Mouse (Mus musculus) forebrain, embryonic 16.5 days (tissue): ENCODE results near the gene Atmin. TPM values are rescaled to one million over a fixed set of nuclear protein-coding genes. Genes with fewer than 3 reads are reported as not detected.

Experiments used
- ATAC-seq: fragments of 200-750 bp; cut with Nextera tagmentation; 2 replicates; pipeline ENCODE4 v1.8.0; 2017; ENCODE audit warnings: mild to moderate bottlenecking, moderate library complexity
- H3K27ac ChIP-seq: fragments of 300-500 bp; sonication (generic); 2 replicates; pipeline ENCODE4 v1.5.1; 2014; ENCODE audit warnings: low read length, control low read depth
- H3K27me3 ChIP-seq: fragments of 300-500 bp; sonication (generic); replicated peaks from 2 replicates; pipeline ENCODE4 v1.6.1; 2014; ENCODE audit warnings: low read length; ENCODE audit not compliant: control insufficient read depth, insufficient read depth
- H3K36me3 ChIP-seq: fragments of 300-500 bp; sonication (generic); 2 replicates; pipeline ENCODE4 v1.6.1; 2014; ENCODE audit not compliant: control insufficient read depth, insufficient read depth
- H3K4me1 ChIP-seq: fragments of 300-500 bp; sonication (generic); replicated peaks from 2 replicates; pipeline ENCODE4 v1.6.1; 2014; ENCODE audit warnings: low read length; ENCODE audit not compliant: control insufficient read depth, insufficient read depth
- H3K4me2 ChIP-seq: fragments of 300-500 bp; sonication (generic); 2 replicates; pipeline ENCODE4 v1.6.1; 2014; ENCODE audit warnings: mild to moderate bottlenecking, low read length, control low read depth
- H3K4me3 ChIP-seq: fragments of 300-500 bp; sonication (generic); replicated peaks from 2 replicates; pipeline ENCODE4 v1.5.1; 2014; ENCODE audit warnings: mild to moderate bottlenecking, low read length, control low read depth
- H3K9ac ChIP-seq: fragments of 300-500 bp; sonication (generic); replicated peaks from 2 replicates; pipeline ENCODE4 v1.6.1; 2014; ENCODE audit warnings: low read depth, low read length, control low read depth
- H3K9me3 ChIP-seq: fragments of 300-500 bp; sonication (generic); 2 replicates; pipeline ENCODE4 v1.6.1; 2016; ENCODE audit warnings: low read length; ENCODE audit not compliant: control insufficient read depth
- WGBS: fragments of 180-500 bp; shearing (Covaris S2); extraction: QIAGEN DNeasy Blood & Tissue Kit; methylation state at CpG from one replicate; pipeline ENCODE4 v1.1.7; 2014; 5-methylcytosine and 5-hydroxymethylcytosine counted together
- polyA plus RNA-seq: library from polyadenylated mRNA; unstranded; fragments of >200 nt; fragmentation: Nextera tagmentation; extraction: Ambion mirVana; gene quantifications from 2 replicates; pipeline ENCODE4 v1.2.1, GENCODE M21; 2015

The Atmin gene
- polyA plus RNA-seq, 1 experiment from 2014 or later = 19.1 TPM

DNA sequence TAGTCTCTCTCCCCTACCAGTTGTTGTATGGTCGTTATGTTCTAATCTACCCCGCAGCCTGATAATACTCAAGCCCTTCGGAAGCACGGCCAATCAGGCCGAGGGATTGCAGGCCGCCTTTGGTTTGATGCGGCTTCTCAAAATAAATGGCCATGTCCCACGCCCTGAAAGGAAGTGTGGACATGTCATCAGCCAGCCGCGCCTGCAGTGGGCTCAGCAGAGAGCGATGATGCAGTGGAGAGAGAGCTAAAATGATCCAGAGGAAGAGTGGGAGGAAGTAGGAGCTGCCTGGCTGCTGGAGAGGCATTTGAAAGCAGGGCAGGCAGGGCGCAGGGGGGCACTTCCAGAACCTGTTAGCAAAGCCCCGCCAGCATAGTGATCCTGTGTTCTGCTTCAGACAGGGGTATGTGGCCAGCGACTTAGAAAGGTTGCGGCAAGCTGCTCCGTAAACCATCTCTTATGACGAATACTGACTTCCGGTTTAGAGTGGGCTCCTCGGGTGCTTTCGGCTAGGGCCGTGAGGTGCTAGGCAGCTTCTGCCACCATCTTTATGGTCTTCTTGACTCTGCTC, 3.2 kb downstream of the Atmin start:
- Histone ChIP-seq H3K4me2 (no peak overlapping the region), H3K9ac (no peak overlapping the region), H3K27me3 (no peaks in the 10 kb centered on the region), H3K4me3 (no peak overlapping the region), H3K9me3 (no peaks in the 10 kb centered on the region), H3K27ac (no peak overlapping the region), H3K36me3 (no peaks in the 10 kb centered on the region), H3K4me1 (peaks cover 13% of the 10 kb centered on the region)
- no peak for ATAC-seq
- 82% methylated on average over 21 of the region's 21 CpGs for WGBS

- 95% methylated on average over 6 of the region's 6 CpGs for WGBS
- Histone ChIP-seq H3K9me3 (no peaks in the 10 kb centered on the region), H3K4me3 (no peak overlapping the region), H3K4me2 (no peak overlapping the region), H3K9ac (no peak overlapping the region), H3K4me1 (peaks cover 13% of the 10 kb centered on the region), H3K27me3 (no peaks in the 10 kb centered on the region), H3K27ac (no peak overlapping the region), H3K36me3 (no peaks in the 10 kb centered on the region)
- no peak for ATAC-seq
Measured at GRCm38 (mm10) chr8:116946851-116947250, 3.7 kb downstream of the Atmin start.

DNA sequence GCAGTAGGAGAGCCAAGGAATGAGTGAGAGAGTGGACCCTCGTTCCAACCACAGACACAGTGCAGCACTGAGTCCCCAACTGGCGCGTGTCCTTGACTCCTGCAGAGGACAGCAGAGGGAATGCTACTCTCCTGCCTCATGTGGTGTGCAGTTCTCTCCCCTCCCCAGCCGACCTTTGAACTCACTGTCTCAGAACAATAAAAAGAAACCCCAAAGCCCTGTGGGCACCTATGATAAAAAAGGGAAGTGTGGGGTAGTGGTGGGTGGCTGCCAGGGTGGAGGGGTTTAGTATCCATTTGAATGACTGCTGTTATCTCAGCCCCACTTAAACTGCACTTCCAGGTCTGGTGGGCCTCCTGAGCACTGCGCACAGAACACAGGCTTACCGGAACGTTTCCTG, 4.4 kb downstream of the Atmin start:
- Histone ChIP-seq H3K4me2 (no peak overlapping the region), H3K9me3 (no peaks in the 10 kb centered on the region), H3K4me1 (peaks cover 13% of the 10 kb centered on the region), H3K27me3 (no peaks in the 10 kb centered on the region), H3K9ac (no peak overlapping the region), H3K27ac (no peak overlapping the region), H3K36me3 (no peaks in the 10 kb centered on the region), H3K4me3 (no peak overlapping the region)
- WGBS = 91% methylated on average over 7 of the region's 7 CpGs
- no peak for ATAC-seq

DNA sequence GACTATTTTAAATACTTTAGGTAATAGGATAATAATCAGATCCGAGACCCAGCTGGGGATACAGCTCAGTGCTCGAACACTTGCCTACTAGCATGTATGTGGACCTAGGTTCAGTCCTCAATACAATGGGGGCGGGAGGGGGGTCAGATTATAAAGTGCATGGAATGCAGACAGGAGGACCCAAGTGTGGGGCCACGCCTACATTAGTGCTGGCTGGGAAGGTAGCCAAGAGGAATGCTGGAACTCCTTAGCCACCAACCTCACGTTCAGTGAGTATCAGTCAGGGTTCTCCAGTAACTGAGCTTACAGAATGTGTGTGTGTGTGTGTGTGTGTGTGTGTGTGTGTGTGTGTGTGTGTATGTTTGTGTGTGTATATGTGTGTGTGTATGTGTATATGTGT, 8.2 kb downstream of the Atmin start:
- no peak overlapping the region for H3K4me2 ChIP-seq
- H3K9ac ChIP-seq = no peak overlapping the region
- no peak overlapping the region for H3K27ac ChIP-seq
- H3K4me3 ChIP-seq = no peak overlapping the region
- H3K9me3 ChIP-seq = no peaks in the 10 kb centered on the region
- no peaks in the 10 kb centered on the region for H3K4me1 ChIP-seq
- no peak for ATAC-seq
- no peaks in the 10 kb centered on the region for H3K27me3 ChIP-seq
- WGBS = 53% methylated on average over 5 of the region's 5 CpGs
- no peaks in the 10 kb centered on the region; the same call in 1 of the 2 replicates for H3K36me3 ChIP-seq

GRCm38 (mm10) chr8:116951778-116952177, 8.6 kb downstream of the Atmin start:
- WGBS = 96% methylated on average over 2 of the region's 2 CpGs
- Histone ChIP-seq H3K27me3 (no peaks in the 10 kb centered on the region), H3K27ac (no peak overlapping the region), H3K4me2 (no peak overlapping the region), H3K4me1 (no peaks in the 10 kb centered on the region), H3K36me3 (no peaks in the 10 kb centered on the region; the same call in 1 of the 2 replicates), H3K9ac (no peak overlapping the region), H3K9me3 (no peaks in the 10 kb centered on the region), H3K4me3 (no peak overlapping the region)
- no peak for ATAC-seq

DNA sequence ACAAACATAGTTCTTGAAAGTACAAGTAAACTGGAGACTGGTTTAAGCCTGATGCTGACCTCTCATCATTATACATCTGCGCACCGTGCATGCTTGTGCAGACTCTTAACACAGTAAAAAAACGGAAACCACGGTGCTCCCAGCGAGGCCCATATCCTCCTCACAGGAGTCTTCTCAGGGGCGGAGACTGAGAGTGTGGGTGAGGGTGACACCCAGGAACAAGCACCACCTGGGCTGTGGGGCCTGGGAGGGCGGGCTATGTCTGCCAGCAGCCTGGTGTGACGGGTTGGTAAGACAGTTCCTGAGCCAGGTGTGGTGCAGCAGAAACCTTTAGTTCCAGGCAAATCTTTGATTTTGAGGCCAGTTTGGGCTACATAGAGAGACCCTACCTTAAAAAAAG, 9.2 kb downstream of the Atmin start:
- H3K36me3 ChIP-seq = no peaks in the 10 kb centered on the region; the same call in 1 of the 2 replicates
- H3K4me3 ChIP-seq = no peak overlapping the region
- H3K27me3 ChIP-seq = no peaks in the 10 kb centered on the region
- no peak for ATAC-seq
- no peak overlapping the region for H3K9ac ChIP-seq
- no peak overlapping the region for H3K4me2 ChIP-seq
- WGBS = 91% methylated on average over 8 of the region's 8 CpGs
- H3K4me1 ChIP-seq = no peaks in the 10 kb centered on the region
- H3K27ac ChIP-seq = no peak overlapping the region
- H3K9me3 ChIP-seq = no peaks in the 10 kb centered on the region

- no peak for ATAC-seq
Measured at GRCm38 (mm10) chr8:116954415-116954814, 11.2 kb downstream of the Atmin start.

DNA sequence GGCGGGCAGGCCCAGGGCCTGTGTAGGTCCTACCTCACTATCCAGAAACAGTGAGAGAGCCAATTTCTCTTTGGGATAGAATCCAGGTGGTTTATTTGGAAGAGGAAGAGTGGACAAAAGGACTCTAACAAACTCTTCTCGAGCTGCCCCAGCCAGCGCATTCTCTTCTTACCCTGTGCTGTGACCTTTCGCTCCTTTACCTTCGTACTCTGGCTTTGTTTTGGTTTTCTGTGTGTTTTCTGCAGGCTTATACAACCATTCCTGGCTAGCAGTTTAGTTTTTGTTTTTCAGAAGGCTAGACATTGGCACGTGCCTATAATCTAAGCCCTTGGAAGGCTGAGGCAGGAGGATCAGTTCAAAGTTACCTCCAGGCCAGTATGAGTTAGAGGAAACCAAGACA, 26.3 kb downstream of the Atmin start:
- no peak overlapping the region for H3K27ac ChIP-seq
- no peaks in the 10 kb centered on the region for H3K27me3 ChIP-seq
- H3K9ac ChIP-seq = no peak overlapping the region
- H3K4me1 ChIP-seq = no peaks in the 10 kb centered on the region
- 83% methylated on average over 6 of the region's 6 CpGs for WGBS
- H3K4me3 ChIP-seq = no peak overlapping the region
- H3K4me2 ChIP-seq = no peak overlapping the region
- ATAC-seq = no peak
- no peaks in the 10 kb centered on the region for H3K36me3 ChIP-seq
- H3K9me3 ChIP-seq = no peaks in the 10 kb centered on the region

More at GRCm38 (mm10) chr8:116954415-116954814, 11.2 kb downstream of the Atmin start:
- Histone ChIP-seq H3K4me1 (no peaks in the 10 kb centered on the region), H3K27me3 (no peaks in the 10 kb centered on the region), H3K9ac (no peak overlapping the region), H3K36me3 (peaks cover 6% of the 10 kb centered on the region; the same call in 1 of the 2 replicates), H3K9me3 (no peaks in the 10 kb centered on the region), H3K4me2 (no peak overlapping the region), H3K27ac (no peak overlapping the region), H3K4me3 (no peak overlapping the region)
- 93% methylated on average over 9 of the region's 9 CpGs for WGBS

DNA sequence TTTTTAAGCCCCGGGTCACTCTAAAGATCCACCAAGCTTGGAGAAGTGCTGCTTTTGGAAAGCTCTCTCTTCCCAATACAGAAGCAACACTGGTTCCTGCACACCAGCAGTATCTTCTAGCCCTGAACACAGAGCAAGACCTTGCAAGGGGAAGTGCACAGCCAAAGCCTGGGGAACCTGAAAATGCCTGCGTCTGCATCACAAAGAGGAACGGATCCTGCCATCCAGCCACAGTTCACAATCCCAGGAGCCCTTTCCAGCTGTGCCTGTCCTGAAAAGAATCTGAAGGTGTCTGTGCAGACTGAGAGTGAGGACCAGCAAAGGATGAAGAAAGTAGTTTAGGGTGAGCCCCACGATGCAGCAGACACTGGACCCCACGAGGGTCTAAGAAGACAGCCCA, 31.9 kb downstream of the Atmin start:
- H3K27me3 ChIP-seq = no peaks in the 10 kb centered on the region
- H3K9me3 ChIP-seq = no peaks in the 10 kb centered on the region
- ATAC-seq = no peak
- no peak overlapping the region for H3K4me3 ChIP-seq
- WGBS = 32% methylated on average over 5 of the region's 5 CpGs
- H3K4me2 ChIP-seq = no peak overlapping the region
- H3K36me3 ChIP-seq = no peaks in the 10 kb centered on the region
- peaks cover 6% of the 10 kb centered on the region for H3K4me1 ChIP-seq
- H3K27ac ChIP-seq = no peak overlapping the region
- H3K9ac ChIP-seq = no peak overlapping the region

- 56% methylated on average over 5 of the region's 5 CpGs for WGBS
- Histone ChIP-seq H3K27ac (no peak overlapping the region), H3K9me3 (no peaks in the 10 kb centered on the region), H3K9ac (no peak overlapping the region), H3K4me1 (peaks cover 6% of the 10 kb centered on the region), H3K36me3 (no peaks in the 10 kb centered on the region), H3K4me2 (no peak overlapping the region), H3K27me3 (no peaks in the 10 kb centered on the region), H3K4me3 (no peak overlapping the region)
- ATAC-seq = no peak
Measured at GRCm38 (mm10) chr8:116975606-116976005, 32.4 kb downstream of the Atmin start.
